Mouse (Mus musculus): ENCODE data around the gene Olfr1389. TPM values are rescaled to one million over a fixed set of nuclear protein-coding genes. Genes with fewer than 3 reads are reported as not detected.

The Olfr1389 gene
- polyA plus RNA-seq (2012; rRNA removed), result not detected in 2 replicates

GRCm38 (mm10) chr11:49422767-49423166 is at the start of gene Olfr1389:
Olfr1389 (plus strand) TSS chr11:49423067.

GRCm38 (mm10) chr11:49436411-49436810 is 13.5 kb downstream of the Olfr1389 start, which contains the start of gene Olfr1388:
Olfr1388 (plus strand) TSS chr11:49436624.

GRCm38 (mm10) chr11:49455043-49455442 is 32.2 kb downstream of the Olfr1389 start, which contains the start of gene Olfr1387:
Olfr1387 (plus strand) TSS chr11:49455343.

GRCm38 (mm10) chr11:49464746-49465145 is 41.9 kb downstream of the Olfr1389 start, which contains the start of gene Olfr1386:
Olfr1386 (plus strand) TSS chr11:49465046.

Other genes with a start within 250 kb of the Olfr1389 start
- 0.21 and 0.44 TPM in 2 replicates for gene Btnl9, start 235.9 kb upstream of the Olfr1389 start, polyA plus RNA-seq (2012; rRNA removed)
- gene Zfp62, start 219.8 kb upstream of the Olfr1389 start, polyA plus RNA-seq (2012; rRNA removed), result 34.9 and 45.0 TPM in 2 replicates
- gene Mgat1, start 178.9 kb upstream of the Olfr1389 start, polyA plus RNA-seq (2012; rRNA removed), result 43.1 and 45.5 TPM in 2 replicates
- 0.06 and 0.17 TPM in 2 replicates for gene Olfr1393, start 144.8 kb upstream of the Olfr1389 start, polyA plus RNA-seq (2012; rRNA removed)
- 0.05 and 0.20 TPM in 2 replicates for gene Olfr1392, start 137.8 kb upstream of the Olfr1389 start, polyA plus RNA-seq (2012; rRNA removed)
- gene Olfr10, start 118.3 kb upstream of the Olfr1389 start, polyA plus RNA-seq (2012; rRNA removed), result not detected in 2 replicates
- not detected in 2 replicates for gene Olfr1391, start 100.3 kb upstream of the Olfr1389 start, polyA plus RNA-seq (2012; rRNA removed)
- gene Olfr1390, start 87.9 kb upstream of the Olfr1389 start, polyA plus RNA-seq (2012; rRNA removed), result not detected in 2 replicates
- 0.09 and 0.13 TPM in 2 replicates for gene Olfr1388, start 13.6 kb downstream of the Olfr1389 start, polyA plus RNA-seq (2012; rRNA removed)
- gene Olfr1387, start 32.3 kb downstream of the Olfr1389 start, polyA plus RNA-seq (2012; rRNA removed), result not detected in 2 replicates
- gene Olfr1386, start 42.0 kb downstream of the Olfr1389 start, polyA plus RNA-seq (2012; rRNA removed), result not detected in 2 replicates
- gene Olfr1385, start 66.0 kb downstream of the Olfr1389 start, polyA plus RNA-seq (2012; rRNA removed), result not detected in 2 replicates
- gene Olfr1384, start 83.7 kb downstream of the Olfr1389 start, polyA plus RNA-seq (2012; rRNA removed), result not detected in 2 replicates
- not detected in 2 replicates for gene Olfr1383, start 96.6 kb downstream of the Olfr1389 start, polyA plus RNA-seq (2012; rRNA removed)
- not detected in 2 replicates for gene Olfr1382, start 105.2 kb downstream of the Olfr1389 start, polyA plus RNA-seq (2012; rRNA removed)
- not detected in 2 replicates for gene Olfr1381, start 120.4 kb downstream of the Olfr1389 start, polyA plus RNA-seq (2012; rRNA removed)
- gene Olfr1380, start 133.8 kb downstream of the Olfr1389 start, polyA plus RNA-seq (2012; rRNA removed), result not detected in 2 replicates
- 2.7 and 4.2 TPM in 2 replicates for gene Flt4, start 186.2 kb downstream of the Olfr1389 start, polyA plus RNA-seq (2012; rRNA removed)
- gene Scgb3a1, start 240.5 kb downstream of the Olfr1389 start, polyA plus RNA-seq (2012; rRNA removed), result 0.25 TPM in 1 of 2 replicates, not detected in the other